Mouse (Mus musculus) C2C12 (cell line): Measurements from ENCODE around the gene Osbpl6.

Source experiments
- CEBPB ChIP-seq: IDR thresholded peaks from one replicate; pipeline ENCODE4 v1.6.1; 2011; ENCODE audit warnings: low read depth, mild to moderate bottlenecking, control low read depth, moderate library complexity
- CTCF ChIP-seq: IDR thresholded peaks from one replicate; pipeline ENCODE4 v1.5.1; 2011; ENCODE audit not compliant: control insufficient read depth, insufficient read depth, insufficient read length
- FOSL1 ChIP-seq: IDR thresholded peaks from one replicate; pipeline ENCODE4 v1.8.0; 2011; ENCODE audit warnings: mild to moderate bottlenecking, low read length; ENCODE audit not compliant: poor library complexity, insufficient read depth, severe bottlenecking
- MAX ChIP-seq: IDR thresholded peaks from one replicate; pipeline ENCODE4 v1.6.1; 2011; ENCODE audit warnings: mild to moderate bottlenecking, control low read depth
- MYOD1 ChIP-seq: IDR thresholded peaks from one replicate; pipeline ENCODE4 v1.6.1; 2011; ENCODE audit warnings: low read depth; ENCODE audit not compliant: control insufficient read depth, insufficient read length
- MYOG ChIP-seq: IDR thresholded peaks from one replicate; pipeline ENCODE4 v1.6.1; 2011; ENCODE audit not compliant: control insufficient read depth, insufficient read length; ENCODE audit errors: extremely low read depth
- USF1 ChIP-seq: IDR thresholded peaks from one replicate; pipeline ENCODE4 v1.6.1; 2011; ENCODE audit warnings: low read depth, mild to moderate bottlenecking, control low read depth, moderate library complexity

- no peak for TF ChIP-seq CTCF
- TF ChIP-seq MAX = no peak
- no peak for TF ChIP-seq FOSL1
- TF ChIP-seq MYOD1 = no peak
- TF ChIP-seq MYOG = no peak
- no peak for TF ChIP-seq USF1
- TF ChIP-seq CEBPB = no peak
These were observed 135.6 kb downstream of the Osbpl6 start for GRCm38 (mm10) chr2:76541900-76542299.
